Mouse (Mus musculus) frontal cortex, postnatal 14 days (tissue): ENCODE data around the gene Tnfrsf4.

Experiments used
- DNase-seq, 2 experiments: peaks; one replicate each; pipeline ENCODE4 v3.0.0; 2022; ENCODE audit warnings: low spot score in 2 of 2

Tnfrsf4 gene

DNA sequence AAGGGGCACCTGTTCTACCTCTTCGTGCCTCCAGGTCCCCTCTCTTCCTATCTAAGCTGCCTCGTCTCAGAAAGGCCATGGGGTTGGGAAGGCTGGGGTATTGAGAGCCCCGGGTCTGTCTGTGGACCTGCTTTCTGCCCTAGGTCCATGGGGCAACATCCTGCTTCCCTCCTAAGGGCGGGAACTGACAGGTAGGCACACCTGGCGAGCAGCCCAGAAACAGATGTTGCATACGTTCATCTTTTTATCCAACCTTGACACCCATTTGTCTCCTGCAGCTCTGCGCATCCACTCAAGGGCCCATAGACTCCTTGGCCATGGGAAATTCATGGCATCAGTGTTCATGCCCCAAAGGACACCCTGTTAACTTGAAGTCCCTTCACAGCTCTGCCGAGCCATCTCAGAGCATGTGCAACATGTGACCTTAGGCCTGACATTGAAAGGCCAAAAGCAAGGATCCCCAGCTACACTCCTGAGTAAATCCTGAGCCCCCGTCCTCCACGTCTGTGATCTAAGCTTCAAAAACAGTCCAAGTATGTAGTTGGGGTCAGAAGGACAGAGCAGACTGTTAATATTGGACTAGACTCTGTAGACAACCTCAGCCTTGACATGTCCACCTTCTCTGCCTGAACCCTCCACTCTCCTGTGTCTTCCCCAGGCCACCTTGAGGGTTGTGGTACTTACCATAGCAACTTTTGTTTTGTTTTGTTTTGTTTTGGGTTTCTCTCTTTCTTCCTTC, 51.7 kb downstream of the Tnfrsf4 start:
- no peak for DNase-seq
